Mouse (Mus musculus) frontal cortex, postnatal 14 days (tissue): Measurements from ENCODE around the gene Nup43.

Source experiments
- DNase-seq, 2 experiments: peaks; one replicate each; pipeline ENCODE4 v3.0.0; 2022; ENCODE audit warnings: low spot score in 2 of 2

Nup43 gene

DNA sequence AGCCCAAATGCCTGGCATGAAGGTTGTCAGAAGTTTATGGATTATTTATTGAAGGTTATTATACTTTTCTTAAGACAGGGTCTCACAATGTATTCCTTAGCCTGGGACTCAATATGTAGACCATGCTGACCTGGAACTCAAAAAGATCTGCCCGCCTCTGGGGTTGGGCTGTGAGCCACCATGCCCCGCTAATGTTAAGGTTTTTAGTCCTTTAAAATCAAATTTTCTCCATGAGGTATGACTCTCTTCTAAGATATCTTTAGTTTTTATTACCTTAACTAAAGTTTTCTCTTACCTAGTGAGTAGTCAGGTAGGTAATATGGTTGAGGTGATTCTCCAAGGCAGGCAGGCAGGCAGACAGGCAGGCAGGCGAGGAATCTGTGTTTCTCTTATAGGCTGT is 14.9 kb downstream of the Nup43 start:
- no peak for DNase-seq

DNA sequence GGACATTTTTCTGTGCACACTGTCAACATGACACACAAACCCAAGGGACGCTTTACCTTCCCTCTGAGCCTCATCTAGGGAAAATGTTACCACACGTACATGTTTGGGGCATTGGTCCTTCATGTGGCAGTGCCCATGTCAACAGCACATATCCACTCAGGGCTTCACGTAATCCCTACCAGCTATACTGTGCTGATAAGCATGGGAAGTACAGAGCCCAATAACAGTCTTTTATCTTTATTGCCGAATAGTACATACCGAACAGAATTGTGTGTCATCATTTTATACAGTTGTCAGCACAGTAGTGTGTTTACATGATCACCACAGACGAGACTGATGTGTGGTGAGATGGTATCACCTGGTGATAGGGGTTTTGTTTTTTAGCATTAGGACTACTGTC is 19.6 kb downstream of the Nup43 start:
- DNase-seq: no peak

DNA sequence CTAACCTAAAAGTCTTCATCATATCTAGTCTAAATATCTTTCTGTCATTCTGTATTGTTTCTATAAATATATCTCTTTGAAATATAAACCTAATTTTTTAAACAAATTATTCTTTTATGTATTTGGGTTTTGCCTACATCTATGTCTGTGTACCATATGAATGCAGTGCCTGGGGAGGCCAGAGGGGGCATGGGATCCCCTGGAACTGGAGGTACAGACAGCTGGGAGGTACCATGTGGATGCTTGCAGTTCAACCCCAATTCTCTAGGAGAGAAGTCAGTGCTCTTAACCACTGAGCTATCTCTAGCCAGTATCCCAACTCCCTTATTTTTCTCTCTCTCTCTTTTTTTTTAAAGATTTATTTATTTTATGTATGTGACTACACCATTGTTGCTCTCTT is 28.0 kb downstream of the Nup43 start:
- no peak for DNase-seq

DNA sequence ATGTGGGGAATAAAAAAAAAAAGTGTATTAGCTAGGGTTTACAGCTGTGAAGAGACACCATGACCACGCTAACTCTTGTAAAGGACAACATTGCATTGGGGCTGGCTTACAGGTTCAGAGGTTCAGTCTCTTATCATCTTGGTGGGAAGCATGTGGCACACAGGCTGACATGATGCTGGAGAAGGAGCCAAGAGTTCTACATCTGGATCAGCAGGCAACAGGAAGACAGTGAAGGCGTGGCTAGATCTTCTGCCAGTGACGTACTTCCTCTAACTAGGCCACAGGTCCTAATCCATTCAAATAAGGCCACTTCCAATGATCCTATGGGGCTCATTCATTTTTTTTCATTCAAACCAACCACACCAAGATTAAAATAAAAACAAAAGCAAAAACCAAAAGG is 32.8 kb downstream of the Nup43 start:
- no peak for DNase-seq

GRCm38 (mm10) chr10:7702586-7702985 is 35.3 kb downstream of the Nup43 start:
- no peak for DNase-seq

GRCm38 (mm10) chr10:7710121-7710520 is 42.8 kb downstream of the Nup43 start:
- DNase-seq: no peak

DNA sequence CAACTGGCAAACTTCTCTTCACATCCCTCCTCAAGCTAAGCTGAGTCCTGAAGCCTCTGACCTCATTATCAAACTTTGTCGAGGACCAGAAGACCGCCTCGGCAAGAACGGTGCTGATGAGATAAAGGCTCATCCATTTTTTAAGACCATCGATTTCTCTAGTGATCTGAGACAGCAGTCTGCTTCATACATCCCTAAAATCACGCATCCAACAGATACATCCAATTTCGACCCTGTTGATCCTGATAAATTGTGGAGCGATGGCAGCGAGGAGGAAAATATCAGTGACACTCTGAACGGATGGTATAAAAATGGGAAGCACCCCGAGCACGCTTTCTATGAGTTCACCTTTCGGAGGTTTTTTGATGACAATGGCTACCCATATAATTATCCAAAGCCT is 45.2 kb downstream of the Nup43 start:
- no peak for DNase-seq

DNA sequence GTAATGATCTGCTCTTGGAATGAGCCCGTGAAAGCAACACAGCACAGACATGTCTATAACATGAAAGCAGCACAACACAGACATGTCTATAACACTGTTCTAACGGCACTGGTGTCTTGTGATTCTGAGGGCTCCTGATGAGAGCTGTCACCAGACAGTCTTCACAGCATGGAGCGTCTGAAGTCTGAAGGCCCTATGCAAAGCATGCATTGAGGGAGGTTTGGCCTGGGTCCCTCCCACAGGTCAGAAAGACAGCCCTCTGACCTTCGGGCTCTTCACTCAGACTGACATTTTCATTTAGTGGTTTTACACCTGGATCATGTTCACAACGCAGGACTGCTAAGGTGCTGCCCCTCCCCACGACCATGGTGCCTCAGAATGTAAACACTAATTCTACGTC is 47.8 kb downstream of the Nup43 start:
- DNase-seq: no peak

- peak; percentile 78 to 89 for DNase-seq
These were observed 58.6 kb downstream of the Nup43 start, which contains the start of gene Katna1 for GRCm38 (mm10) chr10:7725751-7726500. TSS of gene Katna1 (plus strand) at chr10:7726000.

DNA sequence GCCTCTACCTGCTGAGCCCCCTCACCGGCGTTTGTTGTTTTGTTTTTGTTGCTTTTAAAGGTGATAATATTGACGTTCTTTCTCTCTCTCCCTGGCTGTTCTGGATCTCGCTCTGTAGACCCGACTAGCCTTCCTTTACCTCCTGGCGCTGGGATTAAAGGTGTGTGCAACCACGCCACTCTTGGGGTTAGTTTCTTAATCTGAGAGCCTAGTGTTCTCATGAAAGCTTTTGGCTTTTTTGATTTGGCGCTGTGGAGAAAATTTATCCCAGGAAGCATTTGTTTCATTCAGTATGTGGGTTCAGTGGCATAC is 59.2 kb downstream of the Nup43 start:
- no peak for DNase-seq

GRCm38 (mm10) chr10:7727011-7727410 is 59.7 kb downstream of the Nup43 start:
- DNase-seq: no peak
